Mouse (Mus musculus) midbrain, postnatal 0 days (tissue): ENCODE data around the gene Fam71a. TPM values are rescaled to one million over a fixed set of nuclear protein-coding genes. Genes with fewer than 3 reads are reported as not detected.
"Not testable (repeated sequence)": the region's sequence is repeated elsewhere in the genome, so short reads cannot be mapped to it uniquely, and the experiment has no call there.

Source experiments
- ATAC-seq: fragments of 200-750 bp; cut with Nextera tagmentation; 2 replicates; pipeline ENCODE4 v1.8.0; 2017; ENCODE audit warnings: moderate number of reproducible peaks, mild to moderate bottlenecking, moderate TSS enrichment, moderate library complexity; ENCODE audit not compliant: low FRiP score
- DNase-seq: peaks from one replicate; pipeline ENCODE4 v3.0.0-alpha.2; 2015; ENCODE audit warnings: low spot score
- H3K27ac ChIP-seq: fragments of 300-500 bp; sonication (generic); 2 replicates; pipeline ENCODE4 v1.5.1; 2014; ENCODE audit warnings: low read depth, mild to moderate bottlenecking, low read length, mixed read lengths
- H3K27me3 ChIP-seq: fragments of 300-500 bp; sonication (generic); 2 replicates; pipeline ENCODE4 v1.6.1; 2014; ENCODE audit warnings: low read length, control low read depth, mixed read lengths; ENCODE audit not compliant: insufficient read depth
- H3K36me3 ChIP-seq: fragments of 300-500 bp; sonication (generic); 2 replicates; pipeline ENCODE4 v1.6.1; 2014; ENCODE audit warnings: low read length, control low read depth, mixed read lengths; ENCODE audit not compliant: insufficient read depth
- H3K4me1 ChIP-seq: fragments of 300-500 bp; sonication (generic); 2 replicates; pipeline ENCODE4 v1.6.1; 2014; ENCODE audit warnings: mild to moderate bottlenecking, control low read depth, antibody characterized with exemption, low read length, mixed read lengths; ENCODE audit not compliant: insufficient read depth
- H3K4me2 ChIP-seq: fragments of 300-500 bp; sonication (generic); 2 replicates; pipeline ENCODE4 v1.6.1; 2014; ENCODE audit warnings: low read depth, mild to moderate bottlenecking, low read length, mixed read lengths; ENCODE audit not compliant: poor library complexity, severe bottlenecking
- H3K4me3 ChIP-seq: fragments of 300-500 bp; sonication (generic); 2 replicates; pipeline ENCODE4 v1.5.1; 2014; ENCODE audit warnings: low read depth, mild to moderate bottlenecking, low read length, moderate library complexity
- H3K9ac ChIP-seq: fragments of 300-500 bp; sonication (generic); replicated peaks from 2 replicates; pipeline ENCODE4 v1.6.1; 2014; ENCODE audit warnings: mild to moderate bottlenecking, low read length, moderate library complexity, mixed read lengths; ENCODE audit not compliant: poor library complexity, severe bottlenecking
- H3K9me3 ChIP-seq: fragments of 300-500 bp; sonication (generic); 2 replicates; pipeline ENCODE4 v1.6.1; 2016; ENCODE audit warnings: low read length, control low read depth
- CTCF ChIP-seq: IDR thresholded peaks from 2 replicates; pipeline ENCODE4 v1.5.1; 2016; ENCODE audit warnings: antibody characterized with exemption, mild to moderate bottlenecking
- WGBS: fragments of 180-500 bp; shearing (Covaris S2); extraction: QIAGEN DNeasy Blood & Tissue Kit; methylation state at CpG from one replicate; pipeline ENCODE4 v1.1.7; 2014; 5-methylcytosine and 5-hydroxymethylcytosine counted together
- polyA plus RNA-seq: library from polyadenylated mRNA; unstranded; fragments of >200 nt; fragmentation: Nextera tagmentation; extraction: Ambion mirVana; gene quantifications from 2 replicates; pipeline ENCODE4 v1.2.1, GENCODE M21; 2015
- total RNA-seq: library from RNA; depleted of rRNA; stranded (reverse); fragments of >200 nt; gene quantifications from 2 replicates; pipeline ENCODE4 v1.2.3, GENCODE M21; 2014

Gene Fam71a
- total and polyA plus RNA-seq, 2 experiments from 2014 or later: not detected

DNA sequence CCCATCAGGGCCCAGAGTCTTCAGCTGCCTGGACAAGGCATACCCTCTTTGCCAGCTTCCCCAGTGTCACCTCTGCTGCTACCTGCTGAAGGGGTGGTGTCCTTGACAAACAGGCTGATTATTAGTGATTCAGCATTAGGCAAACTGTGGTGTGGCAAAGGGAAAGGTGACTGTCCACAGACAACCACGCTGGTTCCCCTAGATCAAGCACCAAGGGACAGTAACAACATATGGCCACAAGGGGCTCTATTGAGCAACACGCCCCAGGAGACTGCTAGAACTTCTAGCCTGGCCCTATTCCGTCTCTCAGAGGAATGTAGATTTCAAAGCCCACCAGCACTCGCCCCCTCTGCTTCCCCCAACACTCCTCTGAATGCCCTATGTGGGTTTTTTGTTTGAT lies 11.6 kb downstream of the Fam71a start:
- ATAC-seq: no peak
- Histone ChIP-seq H3K4me1 (no peaks in the 10 kb centered on the region), H3K4me3 (no peak overlapping the region), H3K9me3 (no peaks in the 10 kb centered on the region), H3K27me3 (no peaks in the 10 kb centered on the region), H3K36me3 (no peaks in the 10 kb centered on the region), H3K27ac (no peak overlapping the region), H3K9ac (no peak overlapping the region), H3K4me2 (no peak overlapping the region)
- peak; percentile 74 for TF ChIP-seq CTCF
- peak; percentile 49 for DNase-seq
- 13% methylated on average over 4 of the region's 4 CpGs for WGBS

DNA sequence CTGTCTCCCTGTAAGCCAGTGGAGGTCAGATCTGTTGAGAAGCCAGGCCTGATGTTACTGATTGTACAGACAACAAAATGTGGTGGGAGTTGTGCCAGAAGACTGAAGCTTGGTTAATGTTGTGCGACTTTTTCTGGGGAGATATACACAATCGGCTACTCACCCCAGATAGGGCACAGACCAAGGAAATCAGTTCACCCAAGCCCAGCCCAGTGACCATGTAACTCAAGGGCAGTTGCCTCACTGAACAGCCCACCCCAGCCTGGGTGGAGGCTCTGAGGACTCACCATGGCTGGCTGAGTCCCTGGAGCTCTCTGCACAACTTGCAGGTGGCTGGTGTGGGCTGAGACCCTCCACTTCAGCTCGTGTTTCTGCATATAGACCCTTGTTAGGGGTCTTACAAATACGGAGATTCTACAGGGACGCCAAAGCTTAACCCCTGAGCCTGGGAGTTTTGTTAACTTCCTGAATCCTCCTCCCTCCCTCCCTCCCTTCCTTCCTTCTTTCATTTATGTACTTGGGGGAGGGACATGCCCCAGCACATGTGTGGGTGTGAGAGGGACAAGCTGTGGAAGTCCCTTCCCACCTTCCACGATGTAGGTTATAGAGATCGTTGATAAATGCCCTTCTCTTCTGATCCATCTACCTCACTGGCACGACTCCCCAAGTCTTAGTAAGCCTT lies 13.6 kb downstream of the Fam71a start:
- WGBS: 80% methylated on average over 8 of the region's 8 CpGs
- no peak for TF ChIP-seq CTCF

GRCm38 (mm10) chr1:191149489-191149888 lies 15.1 kb downstream of the Fam71a start:
- not testable (repeated sequence) for H3K27ac ChIP-seq, DNase-seq, H3K9ac ChIP-seq, H3K4me2 ChIP-seq, H3K4me1 ChIP-seq, H3K9me3 ChIP-seq, ATAC-seq, H3K36me3 ChIP-seq, H3K4me3 ChIP-seq, H3K27me3 ChIP-seq
- WGBS: 88% methylated on average over 5 of the region's 5 CpGs

More for the DNA sequence above, 13.6 kb downstream of the Fam71a start:
- no peak overlapping the region for H3K27ac ChIP-seq
- no peaks in the 10 kb centered on the region for H3K4me1 ChIP-seq
- H3K4me3 ChIP-seq: no peak overlapping the region
- ATAC-seq (no peak), DNase-seq (no peak)
- no peak overlapping the region for H3K4me2 ChIP-seq
- H3K36me3 ChIP-seq: no peaks in the 10 kb centered on the region
- no peaks in the 10 kb centered on the region for H3K27me3 ChIP-seq
- no peak overlapping the region for H3K9ac ChIP-seq
- H3K9me3 ChIP-seq: no peaks in the 10 kb centered on the region

- WGBS: 88% methylated on average over 8 of the region's 8 CpGs
These were observed 23.6 kb downstream of the Fam71a start for GRCm38 (mm10) chr1:191140983-191141382.

DNA sequence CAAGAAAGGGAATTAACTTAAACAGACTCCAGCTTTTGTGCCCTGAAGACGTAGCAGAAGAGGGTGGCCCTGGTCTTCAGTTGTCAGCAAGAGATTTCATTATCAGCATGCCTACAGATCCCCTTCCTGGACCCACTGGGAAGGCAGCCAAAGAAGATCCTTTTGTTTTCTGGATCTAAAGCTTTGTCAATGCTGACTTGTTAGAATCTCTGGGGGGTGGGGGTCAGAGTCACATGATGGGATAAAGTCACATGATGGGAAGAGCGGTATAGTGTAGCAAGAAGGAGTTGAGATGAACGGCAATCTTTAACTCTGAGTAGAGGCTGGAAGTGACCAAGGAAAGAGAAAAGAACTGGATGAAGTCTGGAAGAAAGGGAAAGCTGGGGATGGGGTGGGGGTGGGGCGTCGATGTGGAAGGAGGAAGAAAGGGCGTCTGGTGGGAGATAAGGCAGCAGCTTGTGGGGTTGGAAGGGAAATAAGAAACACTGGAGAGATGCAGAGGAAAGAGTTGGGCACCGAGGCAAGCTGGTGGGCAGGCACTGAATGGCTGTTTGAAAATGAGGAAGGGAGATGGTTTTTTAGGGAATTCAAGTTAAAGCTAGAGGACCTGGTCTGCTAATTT lies 25.6 kb downstream of the Fam71a start:
- H3K36me3 ChIP-seq: no peaks in the 10 kb centered on the region
- no peak for DNase-seq
- H3K4me2 ChIP-seq: no peak overlapping the region
- no peak overlapping the region for H3K9ac ChIP-seq
- H3K9me3 ChIP-seq: no peaks in the 10 kb centered on the region
- ATAC-seq: no peak
- no peak for TF ChIP-seq CTCF
- no peak overlapping the region for H3K27ac ChIP-seq
- 68% methylated on average over 7 of the region's 7 CpGs for WGBS
- H3K4me1 ChIP-seq: no peaks in the 10 kb centered on the region
- H3K4me3 ChIP-seq: no peak overlapping the region
- no peaks in the 10 kb centered on the region; the same call in 1 of the 2 replicates for H3K27me3 ChIP-seq

More at GRCm38 (mm10) chr1:191140983-191141382, 23.6 kb downstream of the Fam71a start:
- Histone ChIP-seq H3K4me1 (no peaks in the 10 kb centered on the region), H3K9ac (no peak overlapping the region), H3K9me3 (no peaks in the 10 kb centered on the region), H3K27ac (no peak overlapping the region), H3K4me3 (no peak overlapping the region), H3K27me3 (no peaks in the 10 kb centered on the region; the same call in 1 of the 2 replicates), H3K4me2 (no peak overlapping the region), H3K36me3 (no peaks in the 10 kb centered on the region)
- DNase-seq: no peak
- TF ChIP-seq CTCF: no peak
- no peak for ATAC-seq

DNA sequence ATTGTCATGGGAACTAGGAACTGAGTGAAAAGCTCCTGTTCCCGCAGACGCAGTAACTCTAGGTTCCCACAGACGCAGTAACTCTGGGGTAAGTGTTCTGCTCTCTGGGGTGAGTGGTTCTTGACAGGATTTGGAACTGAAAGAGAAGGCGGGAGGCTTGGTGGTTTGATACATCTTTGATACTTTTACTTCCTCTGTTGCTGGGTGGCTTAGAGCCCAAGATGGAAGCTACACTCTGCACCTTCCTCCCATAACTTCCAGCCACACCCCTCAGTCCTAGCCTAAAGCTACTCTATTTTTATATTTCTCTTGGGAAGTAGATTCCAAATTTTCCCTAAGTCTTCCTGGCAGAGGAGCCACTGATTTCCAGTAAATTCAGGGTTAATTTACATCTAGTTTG lies 26.2 kb downstream of the Fam71a start:
- 83% methylated on average over 4 of the region's 4 CpGs for WGBS
- Histone ChIP-seq H3K9me3 (no peaks in the 10 kb centered on the region), H3K9ac (no peak overlapping the region), H3K27ac (no peak overlapping the region), H3K4me3 (no peak overlapping the region), H3K4me1 (no peaks in the 10 kb centered on the region), H3K27me3 (no peaks in the 10 kb centered on the region; the same call in 1 of the 2 replicates), H3K36me3 (no peaks in the 10 kb centered on the region), H3K4me2 (no peak overlapping the region)
- no peak for TF ChIP-seq CTCF
- no peak for ATAC-seq
- no peak for DNase-seq
